Mouse (Mus musculus) midbrain, embryonic 14.5 days (tissue): ENCODE measurements around the gene 2010109A12Rik. TPM values are rescaled to one million over a fixed set of nuclear protein-coding genes. Genes with fewer than 3 reads are reported as not detected.

ENCODE experiments used
- ATAC-seq: fragments of 200-750 bp; cut with Nextera tagmentation; 2 replicates; pipeline ENCODE4 v1.8.0; 2017; ENCODE audit warnings: moderate number of reproducible peaks, moderate library complexity; ENCODE audit not compliant: low FRiP score, low TSS enrichment
- DNase-seq: peaks from one replicate; pipeline ENCODE4 v3.0.0-alpha.2; 2015
- H3K27ac ChIP-seq: fragments of 300-500 bp; sonication (generic); replicated peaks from 2 replicates; pipeline ENCODE4 v1.5.1; 2014; ENCODE audit warnings: mild to moderate bottlenecking, low read depth, low read length, moderate library complexity
- H3K27me3 ChIP-seq: fragments of 300-500 bp; sonication (generic); 2 replicates; pipeline ENCODE4 v1.6.1; 2014; ENCODE audit warnings: low read length, control low read depth, mixed read lengths; ENCODE audit not compliant: control insufficient read depth, insufficient read depth
- H3K36me3 ChIP-seq: fragments of 300-500 bp; sonication (generic); 2 replicates; pipeline ENCODE4 v1.6.1; 2014; ENCODE audit warnings: low read length, control low read depth; ENCODE audit not compliant: control insufficient read depth, insufficient read depth
- H3K4me1 ChIP-seq: fragments of 300-500 bp; sonication (generic); 2 replicates; pipeline ENCODE4 v1.6.1; 2014; ENCODE audit warnings: mild to moderate bottlenecking, antibody characterized with exemption, low read length, control low read depth; ENCODE audit not compliant: control insufficient read depth, insufficient read depth
- H3K4me2 ChIP-seq: fragments of 300-500 bp; sonication (generic); 2 replicates; pipeline ENCODE4 v1.6.1; 2014; ENCODE audit warnings: mild to moderate bottlenecking, low read length, moderate library complexity
- H3K4me3 ChIP-seq: fragments of 300-500 bp; sonication (generic); replicated peaks from 2 replicates; pipeline ENCODE4 v1.5.1; 2014; ENCODE audit warnings: low read depth, low read length
- H3K9ac ChIP-seq: fragments of 300-500 bp; sonication (generic); replicated peaks from 2 replicates; pipeline ENCODE4 v1.6.1; 2014; ENCODE audit warnings: mild to moderate bottlenecking, low read length, moderate library complexity
- H3K9me3 ChIP-seq: fragments of 300-500 bp; sonication (generic); 2 replicates; pipeline ENCODE4 v1.6.1; 2016; ENCODE audit warnings: low read length, control low read depth, mixed read lengths; ENCODE audit not compliant: control insufficient read depth
- WGBS: fragments of 180-500 bp; shearing (Covaris S2); extraction: QIAGEN DNeasy Blood & Tissue Kit; methylation state at CpG from one replicate; pipeline ENCODE4 v1.1.7; 2014; 5-methylcytosine and 5-hydroxymethylcytosine counted together
- polyA plus RNA-seq: library from polyadenylated mRNA; unstranded; fragments of >200 nt; fragmentation: Nextera tagmentation; extraction: Ambion mirVana; gene quantifications from 2 replicates; pipeline ENCODE4 v1.2.1, GENCODE M21; 2014

The 2010109A12Rik gene
- polyA plus RNA-seq, 1 experiment from 2014 or later = 1.6 TPM

GRCm38 (mm10) chr5:93207555-93207954 lies 1.2 kb downstream of the 2010109A12Rik start:
- Histone ChIP-seq H3K4me3 (no peak overlapping the region), H3K9ac (no peak overlapping the region), H3K9me3 (no peaks in the 10 kb centered on the region), H3K4me1 (peaks cover 15% of the 10 kb centered on the region), H3K4me2 (peak overlapping the region; percentile 83), H3K27ac (no peak overlapping the region), H3K27me3 (no peaks in the 10 kb centered on the region), H3K36me3 (no peaks in the 10 kb centered on the region)
- WGBS = 74% methylated on average over 1 of the region's 1 CpGs
- DNase-seq = no peak
- no peak for ATAC-seq

GRCm38 (mm10) chr5:93218375-93218774 lies 12.1 kb downstream of the 2010109A12Rik start:
- Histone ChIP-seq H3K27me3 (no peaks in the 10 kb centered on the region), H3K4me1 (no peaks in the 10 kb centered on the region), H3K9ac (no peak overlapping the region), H3K27ac (no peak overlapping the region), H3K4me3 (no peak overlapping the region), H3K36me3 (no peaks in the 10 kb centered on the region), H3K4me2 (no peak overlapping the region), H3K9me3 (no peaks in the 10 kb centered on the region)
- 91% methylated on average over 3 of the region's 3 CpGs for WGBS
- ATAC-seq (no peak), DNase-seq (no peak)

- Histone ChIP-seq H3K27ac (no peak overlapping the region), H3K9me3 (no peaks in the 10 kb centered on the region), H3K9ac (no peak overlapping the region), H3K36me3 (no peaks in the 10 kb centered on the region), H3K4me3 (no peak overlapping the region), H3K4me2 (no peak overlapping the region), H3K4me1 (no peaks in the 10 kb centered on the region), H3K27me3 (no peaks in the 10 kb centered on the region)
- 79% methylated on average over 3 of the region's 3 CpGs for WGBS
- no peak for DNase-seq
- no peak for ATAC-seq
These were observed 15.3 kb downstream of the 2010109A12Rik start for GRCm38 (mm10) chr5:93221661-93222060.

- Histone ChIP-seq H3K4me1 (no peaks in the 10 kb centered on the region), H3K9me3 (no peaks in the 10 kb centered on the region), H3K9ac (no peak overlapping the region), H3K4me3 (no peak overlapping the region), H3K27me3 (no peaks in the 10 kb centered on the region), H3K4me2 (no peak overlapping the region), H3K36me3 (no peaks in the 10 kb centered on the region), H3K27ac (no peak overlapping the region)
- no peak for DNase-seq
- 86% methylated on average over 2 of the region's 2 CpGs for WGBS
- ATAC-seq = no peak
These were observed 18.2 kb downstream of the 2010109A12Rik start for GRCm38 (mm10) chr5:93224549-93224948.

DNA sequence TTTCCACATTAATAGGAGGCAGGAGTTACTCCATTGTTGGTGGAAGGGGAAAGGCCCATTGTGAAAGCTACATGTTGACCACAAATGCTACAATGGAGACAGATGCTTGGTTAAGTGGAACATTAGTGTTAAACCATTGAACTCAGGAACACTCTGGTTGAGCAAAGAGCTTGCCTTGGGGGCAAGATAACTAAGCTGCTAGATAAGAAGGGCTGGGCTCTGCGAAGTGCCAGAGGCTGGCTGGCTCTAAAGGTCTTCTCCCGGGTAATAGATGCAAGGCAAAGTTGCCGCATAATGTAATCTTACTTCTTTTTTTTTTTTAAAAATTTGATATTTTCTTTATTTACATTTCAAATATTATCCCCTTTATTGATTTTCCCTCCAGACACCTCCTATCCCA lies 20.8 kb downstream of the 2010109A12Rik start:
- ATAC-seq = no peak
- WGBS = 95% methylated on average over 3 of the region's 3 CpGs
- H3K4me3 ChIP-seq = no peak overlapping the region
- H3K27me3 ChIP-seq = no peaks in the 10 kb centered on the region
- no peaks in the 10 kb centered on the region for H3K36me3 ChIP-seq
- H3K9me3 ChIP-seq = no peaks in the 10 kb centered on the region
- DNase-seq = no peak
- no peak overlapping the region for H3K27ac ChIP-seq
- H3K4me1 ChIP-seq = no peaks in the 10 kb centered on the region
- H3K4me2 ChIP-seq = no peak overlapping the region
- H3K9ac ChIP-seq = no peak overlapping the region

DNA sequence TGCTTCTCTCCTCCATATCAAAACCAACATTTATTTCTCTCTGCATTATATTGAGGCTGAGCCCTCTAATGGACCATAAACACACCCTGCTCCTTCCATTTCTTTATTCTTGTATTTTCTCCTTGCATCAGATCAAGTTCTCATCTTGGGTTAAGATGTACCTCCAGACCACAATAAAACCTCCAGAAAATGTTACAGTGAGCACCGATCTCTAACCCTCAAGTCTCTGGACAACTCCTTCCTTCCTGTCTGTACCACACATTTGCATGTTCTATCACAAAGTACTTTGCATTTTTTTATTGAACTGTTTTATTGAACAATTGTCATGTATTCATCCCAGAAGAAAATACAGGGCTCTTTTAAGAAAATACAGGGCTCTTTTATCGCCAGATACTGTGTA lies 23.2 kb downstream of the 2010109A12Rik start:
- Histone ChIP-seq H3K9me3 (no peaks in the 10 kb centered on the region), H3K4me1 (no peaks in the 10 kb centered on the region), H3K9ac (no peak overlapping the region), H3K27me3 (no peaks in the 10 kb centered on the region), H3K36me3 (no peaks in the 10 kb centered on the region), H3K27ac (no peak overlapping the region), H3K4me3 (no peak overlapping the region), H3K4me2 (no peak overlapping the region)
- 92% methylated on average over 2 of the region's 2 CpGs for WGBS
- DNase-seq = no peak
- no peak for ATAC-seq

GRCm38 (mm10) chr5:93231721-93232120 lies 25.4 kb downstream of the 2010109A12Rik start:
- Histone ChIP-seq H3K9ac (no peak overlapping the region), H3K27ac (no peak overlapping the region), H3K27me3 (no peaks in the 10 kb centered on the region), H3K4me3 (no peak overlapping the region), H3K36me3 (no peaks in the 10 kb centered on the region), H3K4me2 (no peak overlapping the region), H3K4me1 (no peaks in the 10 kb centered on the region), H3K9me3 (no peaks in the 10 kb centered on the region)
- no peak for ATAC-seq
- no peak for DNase-seq
- WGBS = 72% methylated on average over 3 of the region's 3 CpGs

DNA sequence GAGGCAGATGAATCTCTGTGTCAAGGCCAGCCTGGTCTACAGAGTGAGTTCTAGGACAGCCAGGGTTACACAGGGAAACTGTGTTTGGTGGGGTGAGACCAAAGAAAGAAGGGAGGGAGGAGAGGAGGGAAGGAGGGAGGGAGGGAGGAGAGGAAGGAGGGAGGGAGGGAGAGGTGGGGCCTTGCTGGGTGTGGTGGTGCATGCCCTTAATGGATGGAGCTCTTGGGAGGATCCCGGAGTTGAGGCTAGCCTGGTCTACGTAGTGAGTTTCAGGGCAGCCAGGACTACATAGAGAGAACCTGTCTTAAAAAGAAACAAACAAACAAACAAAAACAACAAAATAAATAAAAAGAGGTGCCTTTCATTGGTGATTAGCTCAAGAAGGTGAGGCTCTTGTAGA lies 26.5 kb downstream of the 2010109A12Rik start:
- Histone ChIP-seq H3K4me2 (no peak overlapping the region), H3K36me3 (no peaks in the 10 kb centered on the region), H3K27me3 (no peaks in the 10 kb centered on the region), H3K9me3 (no peaks in the 10 kb centered on the region), H3K4me3 (no peak overlapping the region), H3K9ac (no peak overlapping the region), H3K27ac (no peak overlapping the region), H3K4me1 (no peaks in the 10 kb centered on the region)
- DNase-seq = no peak
- 96% methylated on average over 2 of the region's 2 CpGs for WGBS
- no peak for ATAC-seq

DNA sequence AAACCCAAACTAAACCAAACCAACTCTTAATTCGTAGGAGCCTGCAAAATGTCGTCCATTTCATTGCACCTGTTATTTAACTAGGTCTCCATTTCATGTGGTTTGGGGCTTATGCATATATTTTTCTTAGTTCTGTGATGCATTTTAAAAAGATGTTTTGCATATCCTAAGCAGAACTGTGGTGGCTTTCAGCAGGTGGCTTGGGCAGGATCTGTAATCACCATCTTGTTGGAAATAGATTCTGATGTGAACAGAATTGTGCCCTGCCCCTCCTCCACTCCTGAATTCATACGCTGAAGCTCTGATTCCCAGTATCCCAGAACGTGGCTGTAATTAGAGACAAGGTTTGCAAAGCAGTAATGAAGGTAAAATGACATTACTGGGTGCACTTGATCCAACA lies 27.8 kb downstream of the 2010109A12Rik start:
- no peak for DNase-seq
- ATAC-seq = no peak
- H3K4me3 ChIP-seq = no peak overlapping the region
- WGBS = 60% methylated on average over 4 of the region's 4 CpGs
- no peak overlapping the region for H3K9ac ChIP-seq
- H3K27ac ChIP-seq = no peak overlapping the region
- H3K4me1 ChIP-seq = no peaks in the 10 kb centered on the region
- H3K36me3 ChIP-seq = no peaks in the 10 kb centered on the region
- H3K27me3 ChIP-seq = no peaks in the 10 kb centered on the region
- no peak overlapping the region for H3K4me2 ChIP-seq
- no peaks in the 10 kb centered on the region for H3K9me3 ChIP-seq
